Mouse (Mus musculus): Measurements from ENCODE around the gene Gprin2.

Gene Gprin2

DNA sequence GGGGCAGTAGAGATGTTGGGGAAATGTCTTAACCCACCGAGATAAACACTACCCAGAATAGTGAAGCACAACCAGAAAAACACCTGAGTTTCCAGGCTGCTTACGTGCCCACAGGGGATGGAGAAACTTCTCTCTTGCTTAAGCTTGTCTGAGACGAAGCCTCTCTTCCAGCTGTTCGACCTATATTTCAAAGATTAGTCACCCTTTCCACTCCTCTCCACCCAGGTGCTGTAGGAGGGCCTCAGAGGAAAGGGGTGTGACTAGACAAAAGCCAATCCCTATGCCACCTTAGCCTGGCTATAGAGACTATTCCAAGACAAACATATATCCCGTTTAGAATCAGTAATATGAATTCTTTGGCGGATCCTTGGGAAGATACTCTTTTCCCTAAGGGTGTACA lies 6.5 kb upstream of the Gprin2 start:
- no peak for DNase-seq (ENCODE audit: low spot score in 2 of 2)

DNA sequence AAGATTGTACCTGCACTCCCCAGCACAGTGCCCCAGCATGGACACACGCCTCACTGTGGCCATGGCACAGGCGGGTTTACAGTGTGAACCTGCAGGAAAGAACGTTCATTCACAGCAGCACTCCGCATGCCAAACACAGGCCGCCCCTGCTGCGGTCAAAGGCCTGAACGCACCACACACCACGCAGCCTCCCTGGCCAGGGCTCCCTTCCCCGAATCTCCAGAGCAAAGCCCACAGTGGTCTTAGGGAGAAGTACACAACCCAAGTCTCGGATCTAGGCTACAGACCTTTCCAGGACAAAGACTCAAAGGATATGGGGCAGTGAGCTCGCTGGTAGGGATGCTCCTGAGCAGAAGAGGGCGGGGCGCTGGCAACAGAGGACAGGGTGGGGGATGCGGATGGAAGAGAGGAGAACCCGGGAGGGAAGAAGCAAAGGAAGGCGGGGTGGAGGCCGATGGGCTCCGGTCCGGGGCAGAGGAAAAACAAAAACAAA lies 669 bp downstream of the Gprin2 start:
- DNase-seq (ENCODE audit: low spot score in 2 of 2), result peak; percentile 15 to 29

DNA sequence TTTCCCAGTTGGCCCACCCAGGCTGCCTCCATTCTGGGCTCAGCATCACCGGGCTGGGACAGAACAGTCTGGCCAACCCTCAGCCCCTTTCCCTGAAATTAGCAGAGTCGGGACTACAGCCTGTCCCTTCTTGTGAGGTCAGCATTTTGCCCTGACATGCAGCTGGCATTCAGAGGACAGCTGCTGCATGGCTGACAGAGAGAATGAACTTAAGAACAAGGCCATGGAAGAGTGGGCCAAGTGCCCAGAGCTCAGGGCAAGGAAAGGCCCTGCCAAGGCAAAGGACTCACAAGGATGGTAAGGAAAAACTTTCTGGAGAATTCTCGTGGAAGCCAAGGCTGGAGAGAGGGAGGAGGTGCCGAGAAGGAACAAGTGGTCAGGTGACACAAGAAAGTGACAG lies 4.7 kb downstream of the Gprin2 start:
- no peak for DNase-seq (ENCODE audit: low spot score in 2 of 2)

DNA sequence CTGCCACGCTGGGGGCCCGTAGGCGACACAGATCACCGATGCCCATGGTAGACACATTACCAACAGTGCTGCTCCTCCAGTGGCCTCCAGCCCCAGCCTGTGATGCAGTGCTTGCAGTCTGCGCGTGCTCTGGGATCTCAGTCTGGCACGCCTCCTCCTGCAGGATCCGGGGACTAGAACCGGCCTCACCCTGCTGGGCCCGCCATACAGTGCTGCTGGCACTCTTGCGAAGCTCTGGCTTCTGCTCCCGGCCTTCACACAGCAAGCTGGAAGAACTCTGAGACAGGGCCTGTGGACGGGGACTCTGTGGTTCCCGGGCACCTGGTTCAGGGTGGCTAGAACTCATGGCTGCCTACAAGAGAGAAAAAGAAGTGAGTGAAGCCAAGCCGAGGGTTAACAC lies 6.0 kb downstream of the Gprin2 start:
- DNase-seq (ENCODE audit: low spot score in 2 of 2), result no peak

DNA sequence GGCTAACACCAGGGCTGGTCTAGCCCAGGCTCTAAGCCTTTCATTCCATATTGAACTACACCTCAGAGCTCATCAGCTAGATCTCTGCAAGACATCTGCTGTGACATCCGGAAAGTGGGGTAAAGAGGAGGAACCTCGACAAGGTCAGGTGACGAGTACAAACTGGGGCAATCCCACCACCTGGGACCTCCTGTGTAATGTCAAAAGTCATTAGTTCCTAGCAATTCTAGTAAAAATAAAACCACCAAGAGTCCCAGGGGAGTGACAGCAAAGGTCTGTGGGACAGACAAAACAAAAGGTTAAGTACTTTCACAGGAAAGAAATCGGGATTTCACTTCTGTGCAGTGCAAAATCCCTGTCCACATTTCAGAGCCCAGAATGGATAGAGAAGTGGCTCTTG lies 7.6 kb downstream of the Gprin2 start:
- DNase-seq (ENCODE audit: low spot score in 2 of 2), result no peak

DNA sequence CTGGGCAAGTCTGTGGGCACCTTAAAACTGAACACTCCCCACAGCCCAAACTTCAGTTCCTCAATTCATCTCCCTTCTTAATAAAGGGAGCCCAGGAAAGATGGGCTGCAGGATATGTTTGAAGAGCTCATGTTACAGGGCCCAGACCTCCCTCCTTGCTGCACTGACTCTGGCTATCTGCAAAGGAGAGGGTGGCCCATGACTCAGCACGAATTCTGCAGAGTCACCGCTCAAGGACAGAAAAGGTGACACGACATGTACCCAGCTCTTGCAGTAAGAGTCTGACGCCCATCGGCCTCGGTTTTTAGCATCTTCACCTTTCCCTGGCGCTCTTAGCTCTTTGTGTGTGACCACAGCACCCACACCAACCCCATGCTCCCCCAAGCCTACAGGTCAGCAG lies 11.1 kb downstream of the Gprin2 start:
- DNase-seq (ENCODE audit: low spot score in 2 of 2), result no peak

DNA sequence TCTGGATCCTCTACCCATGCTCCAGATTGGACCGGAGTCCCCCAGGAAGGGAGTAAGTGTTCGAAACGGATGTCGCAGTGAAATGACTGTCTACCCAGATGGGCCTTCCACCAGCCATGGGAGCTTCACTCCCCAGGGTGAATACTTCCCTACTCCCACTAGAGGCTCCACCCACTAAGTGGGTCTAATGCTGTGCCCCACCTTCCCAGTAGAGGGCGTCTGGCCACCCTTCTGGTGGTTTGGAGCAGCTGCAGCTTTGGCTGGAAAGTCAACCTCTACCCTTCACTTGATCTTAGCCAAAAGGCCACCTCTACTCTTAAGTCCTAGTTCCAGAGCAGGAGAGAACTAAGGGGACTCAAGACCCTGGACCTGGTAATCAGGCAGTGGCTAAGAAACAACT lies 12.8 kb downstream of the Gprin2 start:
- DNase-seq (ENCODE audit: low spot score in 2 of 2), result peak; percentile 35 to 48

DNA sequence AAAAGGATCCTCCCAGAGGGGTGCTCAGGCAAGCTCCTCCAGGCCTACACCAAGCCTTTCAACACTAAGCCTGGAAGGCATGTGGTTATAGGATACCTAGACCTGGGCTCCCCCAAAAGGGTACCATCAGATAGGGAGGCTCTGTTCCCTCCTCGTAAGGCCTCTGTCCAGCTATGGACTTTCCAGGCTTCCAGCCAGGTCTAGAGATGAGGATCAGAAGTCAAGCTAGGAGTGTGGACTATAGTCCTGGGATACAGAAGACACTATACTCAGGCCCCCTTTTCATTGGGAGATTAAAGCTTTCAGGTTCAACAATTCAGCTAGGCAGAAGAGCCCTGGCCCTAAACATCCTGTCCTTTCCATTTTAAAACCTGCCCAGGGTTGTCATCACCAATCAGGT lies 18.4 kb downstream of the Gprin2 start:
- no peak for DNase-seq (ENCODE audit: low spot score in 2 of 2)

DNA sequence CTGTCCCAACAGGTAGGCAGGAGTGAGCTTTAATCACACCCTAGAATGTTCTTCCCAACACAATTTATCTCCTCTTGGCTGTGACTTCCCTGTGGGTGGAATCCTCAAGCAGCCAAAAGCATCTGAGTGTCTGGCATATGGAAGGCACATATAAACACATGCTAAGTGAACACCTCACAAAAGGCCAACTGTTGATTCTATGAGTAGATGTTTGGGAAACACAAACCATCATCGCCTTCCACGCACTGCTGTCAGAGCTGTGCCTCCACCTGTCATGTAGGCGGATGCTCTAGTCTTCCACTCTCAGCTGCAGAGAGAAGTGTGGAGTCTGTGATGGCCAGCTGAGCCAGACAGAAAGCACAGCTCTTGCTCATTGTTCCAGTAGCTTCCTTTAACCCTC lies 22.1 kb downstream of the Gprin2 start:
- no peak for DNase-seq (ENCODE audit: low spot score in 2 of 2)

DNA sequence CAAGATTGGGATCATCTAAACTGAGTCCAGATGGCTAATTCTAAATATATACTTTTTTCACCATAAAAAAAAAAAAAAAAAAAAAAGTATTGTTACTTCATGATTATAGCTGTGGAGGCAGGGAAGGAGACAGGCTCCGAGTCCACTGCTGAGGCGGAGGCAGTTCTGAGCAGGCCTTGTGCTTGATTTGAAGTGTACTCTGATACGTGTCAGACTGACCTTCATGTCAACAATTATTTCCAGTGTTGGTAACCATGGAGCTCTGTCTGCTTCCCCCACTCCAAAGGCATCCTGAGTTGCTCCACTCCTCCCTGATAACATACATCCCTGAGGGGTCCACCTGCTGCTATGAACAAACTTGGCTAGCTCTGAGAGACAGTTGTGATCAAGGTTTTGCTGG lies 30.3 kb downstream of the Gprin2 start:
- DNase-seq (ENCODE audit: low spot score in 2 of 2), result no peak

DNA sequence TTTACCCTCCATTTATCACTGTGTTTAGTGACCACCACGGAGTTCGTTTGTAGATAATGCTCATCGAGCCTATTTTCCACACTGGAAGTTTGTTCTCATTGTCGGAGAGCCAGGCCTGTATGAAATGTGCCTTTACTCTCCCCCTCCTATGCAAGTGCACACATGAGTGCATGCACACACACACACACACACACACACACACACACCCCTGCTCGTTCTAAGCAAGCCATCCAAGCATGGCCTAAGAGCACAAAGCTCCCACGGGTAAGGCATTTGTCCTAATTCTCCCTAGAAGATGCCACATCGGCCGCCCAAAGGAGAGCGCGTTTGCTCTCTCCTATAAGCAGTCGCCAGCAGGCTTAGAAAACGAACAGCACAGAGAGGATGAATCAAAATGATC lies 45.7 kb downstream of the Gprin2 start:
- no peak for DNase-seq (ENCODE audit: low spot score in 2 of 2)

DNA sequence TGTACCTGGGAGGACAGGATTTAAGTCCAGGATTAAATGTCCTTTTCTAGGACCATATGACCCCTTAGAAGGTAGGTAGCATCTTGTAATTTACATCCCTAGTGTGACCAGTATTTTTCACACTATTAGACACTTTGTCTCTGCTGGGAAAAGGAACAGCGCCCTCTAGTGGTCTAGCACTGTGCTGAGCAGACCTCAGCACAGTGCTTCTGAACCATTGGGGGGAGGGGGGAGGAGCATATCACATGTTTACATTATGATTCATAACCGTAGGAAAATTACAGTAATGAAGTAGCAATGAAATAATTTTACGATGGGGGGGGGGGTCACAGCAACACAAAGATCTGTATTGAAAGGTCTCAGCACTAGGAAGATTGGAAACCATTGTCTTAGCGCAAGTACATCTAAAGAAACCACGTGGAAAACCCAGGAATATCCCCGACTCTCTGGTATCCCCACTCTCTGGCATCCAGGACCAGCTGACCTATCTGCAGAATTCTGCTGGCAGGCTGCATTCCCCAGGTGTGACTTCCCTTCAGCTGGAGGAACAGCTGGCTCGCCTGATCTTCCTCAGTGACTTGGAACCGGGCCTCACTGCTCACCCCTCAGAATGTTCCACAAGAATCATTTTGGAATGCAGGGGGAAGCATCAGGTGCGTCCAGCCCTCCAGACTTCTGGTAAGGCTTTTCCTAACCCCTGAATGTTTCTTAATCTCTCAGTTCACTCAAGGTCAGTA lies 46.7 kb downstream of the Gprin2 start:
- peak; percentile 25 to 33 for DNase-seq (ENCODE audit: low spot score in 2 of 2)

DNA sequence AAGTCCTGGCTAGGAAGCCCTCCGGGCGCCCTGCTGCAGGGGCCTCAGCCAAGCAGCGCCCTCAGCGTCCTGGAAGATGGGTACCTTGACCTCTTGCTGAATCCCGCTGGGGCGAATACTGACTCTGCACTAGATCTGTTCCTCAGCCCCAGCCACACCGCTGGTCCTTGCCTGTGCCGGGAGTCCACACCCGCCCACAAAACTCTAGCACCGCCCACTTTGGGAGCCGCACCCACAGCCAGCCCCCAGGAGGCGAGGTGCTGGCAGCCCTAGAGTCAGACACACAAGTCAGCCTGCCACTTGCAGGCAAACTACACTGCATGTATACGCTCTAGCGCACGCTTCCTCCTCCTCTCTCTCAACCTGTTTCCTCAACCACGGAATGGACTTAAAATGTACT lies 49.1 kb downstream of the Gprin2 start, which contains the start of gene Npy4r:
Gene Npy4r, minus strand, starts transcription at position 148 of the 400 bp plus-strand sequence.
- peak; percentile 63 to 78 for DNase-seq (ENCODE audit: low spot score in 2 of 2)

DNA sequence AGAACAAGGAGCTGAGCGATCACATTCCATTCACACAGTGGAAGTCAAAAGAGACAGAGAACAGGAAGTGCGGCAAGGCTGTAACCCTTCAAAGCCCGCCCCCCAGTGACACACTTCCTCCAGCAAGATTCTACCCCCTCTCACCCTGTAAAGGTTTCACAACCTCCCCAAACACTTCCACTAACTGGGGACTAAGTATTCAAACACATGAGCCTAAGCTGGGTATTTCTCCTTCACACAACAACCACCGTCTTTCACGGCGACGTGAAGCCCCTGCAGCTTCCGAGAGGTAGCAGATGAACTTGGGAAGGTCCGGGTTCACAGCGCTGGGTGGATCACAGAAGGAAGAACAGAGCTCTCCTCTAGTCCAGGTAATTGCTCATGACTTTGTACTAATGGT lies 58.5 kb downstream of the Gprin2 start:
- no peak for DNase-seq (ENCODE audit: low spot score in 2 of 2)

DNA sequence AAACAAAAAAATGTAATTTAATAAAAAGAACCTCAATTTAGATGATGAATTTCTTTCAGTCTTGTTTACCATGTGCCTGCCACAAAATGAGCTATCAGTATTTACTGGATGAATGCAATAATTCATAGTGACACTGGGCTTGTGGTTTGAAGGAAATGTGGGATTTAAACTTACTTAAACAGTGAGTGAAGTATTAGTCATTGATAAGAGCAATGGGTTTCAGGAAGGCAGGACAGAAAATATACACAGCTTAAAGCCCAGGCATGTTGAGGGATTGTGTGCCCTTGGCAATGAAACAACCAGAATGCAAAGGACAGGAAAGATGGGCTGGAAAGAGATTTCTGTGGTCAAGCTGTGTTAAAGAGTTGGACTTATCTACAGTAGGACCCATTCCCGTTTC lies 59.1 kb downstream of the Gprin2 start:
- no peak for DNase-seq (ENCODE audit: low spot score in 2 of 2)

DNA sequence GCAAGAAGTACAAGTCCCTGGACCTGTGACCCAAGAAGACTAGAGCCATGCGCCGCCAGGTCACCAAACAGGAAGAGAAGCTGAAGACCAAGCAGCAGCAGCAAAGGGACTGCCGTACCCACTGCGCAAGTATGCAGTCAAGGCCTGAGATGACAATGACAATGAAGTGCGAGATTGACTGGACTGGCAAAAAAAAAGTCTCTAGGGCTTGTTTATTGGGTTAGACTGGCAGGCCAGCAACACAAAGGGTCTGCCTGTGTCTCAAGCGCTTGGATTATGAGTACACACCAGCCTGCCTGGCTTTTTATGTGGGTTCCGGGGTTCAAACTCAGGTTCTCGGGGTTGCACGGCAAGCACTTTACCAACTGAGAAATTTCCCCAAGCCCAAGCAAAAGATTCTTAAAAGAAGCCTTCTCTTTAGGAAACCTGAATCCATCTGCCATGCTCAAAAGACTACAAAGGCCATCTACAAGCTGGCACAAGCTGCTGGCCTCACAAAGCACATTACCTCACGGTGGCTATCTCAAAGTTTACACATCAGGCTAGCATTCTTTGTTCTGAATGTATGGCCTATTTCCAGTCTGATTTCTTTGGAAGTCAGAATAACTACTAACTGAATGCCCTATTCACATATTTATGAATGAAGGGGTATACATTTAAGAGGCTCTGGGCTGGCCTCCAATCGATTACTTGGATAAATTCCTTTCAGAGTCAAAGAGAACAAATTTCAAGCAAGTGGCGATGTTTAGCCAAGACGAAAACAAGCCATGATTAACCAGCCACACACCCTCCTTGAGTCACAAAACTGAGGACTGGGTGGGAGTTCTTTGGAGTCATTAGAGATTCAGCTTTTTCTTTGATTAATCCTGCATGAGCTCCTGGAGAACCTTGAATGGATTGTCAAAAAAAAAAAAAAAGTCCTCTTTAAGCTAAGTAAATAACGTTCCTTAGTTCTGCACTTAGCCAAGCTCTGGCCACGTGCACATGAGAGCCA lies 61.5 kb downstream of the Gprin2 start:
- DNase-seq (ENCODE audit: low spot score in 2 of 2), result no peak

Measured in urinary bladder, postnatal 36 days (tissue).